Mouse (Mus musculus): ENCODE measurements around the gene C130032M10Rik.
"Not testable (repeated sequence)": the region's sequence is repeated elsewhere in the genome, so short reads cannot be mapped to it uniquely, and the experiment has no call there.

The C130032M10Rik gene

DNA sequence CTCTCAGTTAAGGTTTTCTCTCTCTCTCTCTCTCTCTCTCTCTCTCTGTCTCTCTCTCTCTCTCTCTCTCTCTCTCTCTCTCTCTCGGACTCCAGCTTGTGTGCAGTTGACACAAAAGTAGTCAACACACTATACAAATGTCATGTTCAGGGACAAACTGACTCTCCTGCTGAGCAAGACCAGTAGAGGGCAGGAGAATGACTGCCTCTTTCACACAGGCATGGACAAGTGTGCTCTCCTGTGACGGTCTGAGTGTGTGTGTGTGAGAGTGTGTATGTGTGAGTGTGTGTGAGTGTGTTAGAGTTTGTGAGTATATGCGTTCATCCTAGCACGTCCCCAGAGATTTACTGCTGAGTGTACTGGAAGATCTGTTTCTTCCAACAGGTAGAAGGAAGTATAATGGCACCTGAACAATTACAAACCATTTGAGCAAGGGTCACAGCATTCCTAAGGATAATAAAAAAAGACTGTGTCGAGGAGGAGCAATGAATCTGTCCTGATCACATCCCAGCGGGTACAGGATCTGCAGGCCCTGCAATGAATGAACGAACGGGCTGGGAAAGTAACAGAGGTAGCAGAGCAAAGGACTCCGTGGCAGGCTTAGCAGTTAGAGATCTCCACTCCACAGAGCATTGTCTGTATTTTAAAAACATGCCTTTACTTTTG, 3.4 kb downstream of the C130032M10Rik start:
- no peak for DNase-seq (ENCODE audit: low spot score)

DNA sequence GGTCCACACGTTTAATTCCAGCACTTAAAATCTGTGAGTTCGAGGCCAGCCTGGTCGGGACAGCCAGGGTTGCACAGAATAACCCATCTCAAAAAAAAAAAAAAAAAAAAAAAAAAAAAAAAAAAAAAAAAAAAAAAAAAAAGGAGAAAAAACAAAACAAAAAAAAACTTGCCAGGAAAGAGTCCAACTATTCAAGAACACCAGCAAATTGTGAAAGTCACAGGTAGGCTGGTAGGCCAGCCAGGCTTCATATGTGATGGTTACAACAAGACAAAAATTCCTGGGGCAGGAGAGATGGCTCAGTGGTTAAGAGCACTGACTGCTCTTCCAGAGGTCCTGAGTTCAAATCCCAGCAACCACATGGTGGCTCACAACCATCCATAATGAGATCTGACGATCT, 5.0 kb downstream of the C130032M10Rik start:
- DNase-seq (ENCODE audit: low spot score): not testable (repeated sequence)

DNA sequence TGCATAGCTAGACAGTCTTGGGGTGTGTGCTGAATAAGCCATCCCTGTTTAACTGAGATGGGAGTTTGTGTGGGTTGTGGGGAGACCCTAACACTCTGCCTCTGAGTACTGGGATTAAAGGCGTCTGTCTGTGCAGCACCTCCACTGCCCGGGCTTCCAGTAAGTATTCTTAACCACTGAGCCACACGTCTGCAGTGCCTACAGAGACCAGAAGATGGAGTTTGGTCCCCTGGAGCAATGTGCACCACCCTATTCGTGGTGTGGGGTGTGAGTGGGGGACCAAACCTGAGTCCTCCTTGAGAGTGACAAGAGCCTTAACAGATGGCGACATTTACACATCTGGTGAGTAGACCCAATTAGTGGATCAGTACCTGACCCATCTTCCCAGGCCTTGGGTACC, 6.5 kb downstream of the C130032M10Rik start:
- DNase-seq (ENCODE audit: low spot score): no peak

DNA sequence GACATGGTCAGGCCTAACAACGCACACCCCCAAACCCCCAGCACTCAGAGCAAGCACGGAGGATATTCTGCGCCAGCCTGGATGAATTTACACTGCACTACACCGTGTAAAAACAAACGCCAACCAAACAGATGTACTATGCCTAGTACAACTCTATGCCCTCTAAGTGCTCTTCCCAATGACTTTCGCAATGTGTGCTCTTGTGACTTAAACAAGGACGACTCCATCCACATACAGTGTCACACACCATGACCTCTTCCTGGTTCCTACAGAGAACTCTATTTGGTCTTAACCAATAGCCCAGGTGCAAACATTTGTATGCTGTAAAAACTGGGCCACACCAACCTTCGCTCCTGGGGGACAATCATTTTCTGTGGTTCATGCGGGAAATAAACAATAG, 7.0 kb downstream of the C130032M10Rik start:
- no peak for DNase-seq (ENCODE audit: low spot score)

DNA sequence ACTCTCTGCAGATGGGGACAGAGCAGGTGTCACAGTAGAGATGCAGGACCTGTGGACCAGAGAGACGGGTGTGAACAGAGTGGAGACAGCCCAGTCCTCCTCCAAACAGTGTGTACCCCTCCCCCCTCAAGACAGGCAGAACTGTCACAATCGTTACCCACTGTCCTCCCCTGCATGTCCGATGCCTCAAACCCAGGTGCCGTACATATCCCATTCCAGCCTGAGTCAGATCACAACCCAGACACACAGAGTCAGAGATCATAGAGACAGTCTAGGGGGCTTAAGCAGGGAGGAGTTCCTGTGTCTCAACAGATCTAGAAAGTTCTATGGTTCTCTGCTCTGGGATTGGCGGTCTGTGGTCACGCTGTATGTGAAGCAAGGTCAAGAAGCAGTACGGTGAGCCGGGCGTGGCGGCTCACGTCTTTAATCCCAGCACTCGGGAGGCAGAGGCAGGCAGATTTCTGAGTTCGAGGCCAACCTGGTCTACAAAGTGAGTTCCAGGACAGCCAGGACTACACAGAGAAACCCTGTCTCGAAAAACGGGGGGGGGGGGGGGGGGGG, 9.7 kb downstream of the C130032M10Rik start:
- DNase-seq (ENCODE audit: low spot score): no peak

DNA sequence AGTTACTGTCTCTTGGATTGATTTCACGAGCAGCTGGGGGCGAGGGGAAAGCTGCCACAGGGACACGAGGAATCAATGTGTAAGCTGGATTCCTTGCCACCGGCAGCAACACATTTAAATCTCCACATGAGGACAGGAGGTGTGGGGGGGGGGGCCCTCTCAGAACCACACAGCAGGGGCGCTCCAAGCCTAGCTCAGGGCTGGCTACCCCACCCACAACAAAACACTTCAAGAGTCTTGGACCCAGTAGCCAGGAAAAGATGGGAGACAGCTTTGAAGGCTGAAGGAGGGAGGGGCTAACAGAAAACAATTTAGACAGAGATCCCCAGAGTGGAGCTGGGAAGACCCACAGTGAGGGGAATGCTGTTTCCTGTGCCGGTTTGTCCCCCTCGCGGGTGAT, 10.4 kb downstream of the C130032M10Rik start:
- no peak for DNase-seq (ENCODE audit: low spot score)

DNA sequence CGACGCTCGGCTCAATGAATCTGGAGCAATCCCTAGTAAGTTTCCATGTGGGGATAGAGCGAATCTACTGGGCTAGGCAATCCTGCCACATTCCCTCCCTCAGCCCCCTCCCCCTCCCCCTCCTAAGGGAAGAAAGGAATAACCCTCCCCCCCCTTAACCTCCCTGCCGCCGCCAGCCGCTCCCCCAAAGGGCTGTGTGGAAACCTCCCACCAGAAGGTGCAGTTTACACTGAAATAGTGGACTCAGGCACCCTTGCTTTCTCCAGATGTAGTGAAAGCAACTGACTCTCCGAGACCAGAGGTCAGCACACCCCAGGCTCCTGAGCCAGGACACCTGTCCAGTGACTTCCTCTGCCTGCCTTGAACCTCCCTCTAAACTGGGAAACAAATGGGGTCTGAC, 11.1 kb downstream of the C130032M10Rik start:
- DNase-seq (ENCODE audit: low spot score): no peak

DNA sequence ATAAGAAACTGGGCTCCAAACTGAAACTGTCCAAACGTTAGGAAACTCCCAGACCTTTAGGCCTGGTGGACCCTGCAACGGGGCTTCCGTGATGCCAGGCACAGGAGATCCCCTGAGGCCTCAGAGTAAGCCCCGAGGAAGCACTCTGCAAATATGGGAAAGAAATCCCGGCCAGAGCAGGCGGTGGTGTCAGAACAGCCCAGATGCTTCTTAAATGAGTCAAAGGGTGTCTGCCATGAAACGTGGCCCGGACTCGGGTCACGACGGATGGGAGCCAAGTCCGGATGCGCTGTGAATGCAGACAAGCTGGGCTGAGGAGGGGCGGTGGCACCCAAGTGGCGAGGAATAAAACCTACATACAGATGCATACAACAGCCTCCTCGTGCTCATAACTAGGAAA, 11.6 kb downstream of the C130032M10Rik start:
- no peak for DNase-seq (ENCODE audit: low spot score)

DNA sequence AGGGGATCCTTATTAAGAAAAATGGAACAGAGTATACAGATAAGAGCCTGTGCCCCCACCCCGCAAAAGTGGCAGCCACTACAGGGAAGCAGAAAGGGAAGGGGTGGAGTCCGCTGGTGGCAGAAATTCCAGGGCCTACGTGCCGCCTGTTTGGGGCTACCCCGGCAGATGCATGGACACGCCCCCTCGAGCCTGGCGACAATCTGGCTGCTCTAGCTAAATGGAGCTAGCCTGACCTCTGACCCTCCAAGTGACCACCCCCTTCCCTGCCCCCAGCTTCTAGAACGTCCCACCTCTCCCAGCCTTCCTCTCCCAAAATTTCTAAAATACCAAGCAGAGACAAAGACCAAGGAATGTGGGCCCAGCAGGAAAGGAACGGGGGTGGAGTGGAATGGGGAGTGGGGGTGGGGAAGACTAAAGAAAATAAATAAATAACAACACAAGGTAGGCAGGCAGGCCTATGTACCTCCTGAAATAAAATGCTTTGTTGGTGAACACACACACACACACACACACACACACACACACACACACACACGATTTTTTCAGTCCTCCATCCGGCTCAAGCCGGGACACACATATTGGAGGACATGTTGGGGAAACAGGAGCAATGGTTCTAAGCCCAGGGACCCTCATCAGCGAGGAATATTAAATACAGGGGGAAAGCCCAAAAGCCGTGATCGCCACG, 12.6 kb downstream of the C130032M10Rik start:
- DNase-seq (ENCODE audit: low spot score): no peak

DNA sequence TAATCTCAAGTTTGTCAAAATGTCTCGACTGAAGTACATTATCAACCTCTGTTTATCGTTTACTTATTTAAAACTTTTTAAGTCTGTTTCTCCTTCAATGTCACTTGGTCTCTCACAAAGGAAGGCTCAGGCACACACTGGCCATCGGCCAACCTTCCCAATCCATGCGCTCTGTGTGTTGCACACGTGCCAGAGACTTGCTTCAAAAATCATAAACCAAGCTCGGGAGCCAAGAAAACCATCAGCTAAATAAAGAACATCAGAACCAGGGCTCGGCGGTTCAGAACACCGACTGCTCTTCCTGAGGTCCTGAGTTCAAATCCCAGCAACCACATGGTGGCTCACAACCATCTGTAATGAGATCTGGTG, 13.2 kb downstream of the C130032M10Rik start:
- no peak for DNase-seq (ENCODE audit: low spot score)

DNA sequence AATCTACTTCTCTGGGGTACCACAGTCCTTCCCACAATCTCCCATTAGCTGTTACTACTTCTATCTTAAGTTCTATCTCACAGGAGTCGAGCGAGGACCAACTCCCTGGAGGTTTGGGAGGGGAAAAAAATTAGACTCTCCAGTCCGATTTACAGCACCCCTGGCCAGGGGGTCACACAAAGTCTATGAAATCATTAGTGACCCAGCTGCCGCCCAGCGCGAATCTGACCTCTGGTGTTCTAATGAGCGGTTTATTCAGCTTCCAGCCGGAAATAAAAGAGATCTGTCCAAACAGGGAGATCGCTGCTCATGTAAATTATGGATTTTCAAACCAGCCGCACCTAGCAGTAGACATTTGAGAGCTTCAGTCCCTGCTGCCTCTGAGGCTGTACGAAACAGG, 15.8 kb downstream of the C130032M10Rik start:
- no peak for DNase-seq (ENCODE audit: low spot score)

DNA sequence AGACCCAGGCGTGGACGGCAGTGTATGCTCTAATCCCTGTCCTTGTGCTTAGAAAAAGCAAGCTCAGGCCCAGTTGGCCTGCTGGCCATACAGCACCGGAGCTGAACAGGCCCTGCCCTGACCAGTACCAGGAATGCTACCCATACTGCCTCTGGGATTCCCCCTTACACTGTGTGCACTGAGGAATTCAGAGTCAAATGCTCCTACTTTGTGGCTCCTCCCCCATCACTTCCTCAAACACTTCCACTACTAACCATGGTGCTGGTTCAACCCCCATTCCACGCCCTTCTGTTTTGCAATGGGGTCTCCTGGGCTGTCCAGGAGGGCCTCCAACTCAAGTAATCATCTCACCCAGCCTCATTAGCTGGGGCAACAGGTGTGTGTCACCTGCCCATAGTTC, 18.4 kb downstream of the C130032M10Rik start:
- no peak for DNase-seq (ENCODE audit: low spot score)

DNA sequence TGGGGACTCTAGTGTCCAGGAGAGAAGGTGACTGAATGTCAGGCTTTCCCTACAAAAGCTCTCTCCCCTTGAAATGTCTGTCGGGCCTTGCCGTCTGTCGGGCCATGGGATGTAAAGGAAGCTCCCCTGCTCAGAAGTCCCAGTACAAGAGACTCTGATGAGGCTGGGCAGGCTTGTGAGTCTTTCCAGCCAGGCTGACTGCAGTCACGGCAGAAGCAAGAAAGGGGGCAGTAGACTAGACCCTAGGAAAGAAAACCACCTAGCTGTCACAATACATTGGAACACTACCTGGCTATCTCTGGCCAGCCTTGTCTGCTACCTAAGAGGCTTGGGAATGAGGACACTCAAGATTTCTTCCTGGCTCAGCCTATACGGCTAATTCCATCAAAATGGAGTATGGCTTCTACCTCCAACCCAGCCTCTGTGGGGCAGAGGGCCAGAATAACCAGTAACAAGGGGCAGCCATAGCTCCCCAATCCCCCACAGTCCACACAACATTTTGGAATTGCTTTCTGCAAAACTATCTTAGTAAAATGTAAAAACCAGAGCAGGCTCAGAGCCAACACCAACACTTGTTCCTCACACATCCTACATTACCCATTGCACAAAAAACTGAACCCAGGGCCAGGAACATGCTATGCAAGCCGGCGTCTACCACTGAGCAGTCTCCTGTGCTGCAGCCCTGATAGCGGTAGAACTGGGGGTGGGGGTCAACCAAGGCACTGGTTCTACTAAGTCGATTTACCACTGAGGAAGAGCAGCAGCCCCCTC, 19.4 kb downstream of the C130032M10Rik start:
- DNase-seq (ENCODE audit: low spot score): no peak

DNA sequence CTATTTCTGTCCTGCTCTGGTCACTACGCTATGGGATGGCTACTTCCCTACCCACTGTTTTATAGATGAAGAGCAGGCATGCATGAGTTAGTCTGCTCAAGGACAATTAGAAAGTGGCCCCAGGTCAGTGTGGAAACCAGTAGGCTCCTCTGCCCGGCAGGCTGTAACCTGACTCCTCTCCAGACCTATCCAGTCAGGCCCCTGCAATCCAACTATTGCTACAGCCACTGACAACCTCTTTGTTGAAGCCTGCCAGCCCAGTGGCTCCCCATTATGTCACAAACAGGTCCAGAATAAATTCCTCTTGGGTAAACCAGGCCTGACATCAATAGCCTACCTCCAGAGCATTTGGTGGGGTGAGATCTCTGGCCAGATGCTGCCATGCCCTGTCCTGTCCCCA, 21.1 kb downstream of the C130032M10Rik start:
- no peak for DNase-seq (ENCODE audit: low spot score)

DNA sequence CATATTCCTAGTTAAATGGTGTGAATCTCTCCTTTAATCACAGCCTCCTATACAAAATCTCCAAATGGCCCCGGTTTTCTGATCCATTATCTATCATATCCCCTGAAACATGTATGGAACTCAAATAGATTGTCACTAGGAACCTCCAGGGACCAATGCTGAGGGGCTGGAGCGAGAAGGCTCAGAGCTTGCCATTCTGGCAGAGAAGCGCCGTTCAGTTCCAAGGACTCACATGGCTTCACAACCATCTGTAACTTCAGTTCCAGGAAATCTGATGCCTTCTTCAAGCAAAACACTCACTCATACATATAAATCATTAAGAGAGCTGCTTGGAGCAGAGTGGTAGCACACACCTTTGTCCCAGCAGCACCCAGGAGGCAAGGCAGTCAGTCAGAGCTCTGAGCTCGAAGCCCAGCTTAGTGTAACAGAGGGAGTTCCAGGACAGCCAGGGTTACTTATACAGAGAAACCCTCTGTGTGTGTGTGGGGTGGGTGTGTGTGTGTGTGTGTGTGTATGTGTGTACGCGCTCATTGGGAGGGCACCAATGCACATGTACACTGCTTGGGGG, 23.6 kb downstream of the C130032M10Rik start:
- no peak for DNase-seq (ENCODE audit: low spot score)

DNA sequence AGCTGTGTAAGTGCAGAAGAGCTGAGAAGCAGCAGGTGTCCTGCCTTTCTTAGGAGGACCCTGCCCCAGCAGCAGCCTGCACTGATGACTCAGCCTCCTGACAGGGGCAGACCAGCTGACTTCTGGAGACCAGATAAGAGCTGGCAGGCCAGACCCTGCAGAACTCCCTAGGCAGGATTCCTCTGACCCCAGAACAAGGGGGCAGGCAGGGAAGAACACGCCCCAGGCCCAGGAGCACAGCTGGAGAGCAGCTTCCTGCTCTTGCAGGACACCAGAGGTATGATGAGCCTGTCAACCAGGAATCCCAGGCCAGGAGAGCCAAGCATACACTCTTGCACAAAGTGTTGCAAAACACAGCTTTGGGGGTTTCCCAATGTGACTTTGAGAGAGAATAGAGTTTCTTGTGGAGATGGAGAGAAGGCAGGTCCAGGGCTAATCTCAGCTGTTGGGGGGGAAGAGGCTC, 25.8 kb downstream of the C130032M10Rik start:
- DNase-seq (ENCODE audit: low spot score): peak; percentile 4

DNA sequence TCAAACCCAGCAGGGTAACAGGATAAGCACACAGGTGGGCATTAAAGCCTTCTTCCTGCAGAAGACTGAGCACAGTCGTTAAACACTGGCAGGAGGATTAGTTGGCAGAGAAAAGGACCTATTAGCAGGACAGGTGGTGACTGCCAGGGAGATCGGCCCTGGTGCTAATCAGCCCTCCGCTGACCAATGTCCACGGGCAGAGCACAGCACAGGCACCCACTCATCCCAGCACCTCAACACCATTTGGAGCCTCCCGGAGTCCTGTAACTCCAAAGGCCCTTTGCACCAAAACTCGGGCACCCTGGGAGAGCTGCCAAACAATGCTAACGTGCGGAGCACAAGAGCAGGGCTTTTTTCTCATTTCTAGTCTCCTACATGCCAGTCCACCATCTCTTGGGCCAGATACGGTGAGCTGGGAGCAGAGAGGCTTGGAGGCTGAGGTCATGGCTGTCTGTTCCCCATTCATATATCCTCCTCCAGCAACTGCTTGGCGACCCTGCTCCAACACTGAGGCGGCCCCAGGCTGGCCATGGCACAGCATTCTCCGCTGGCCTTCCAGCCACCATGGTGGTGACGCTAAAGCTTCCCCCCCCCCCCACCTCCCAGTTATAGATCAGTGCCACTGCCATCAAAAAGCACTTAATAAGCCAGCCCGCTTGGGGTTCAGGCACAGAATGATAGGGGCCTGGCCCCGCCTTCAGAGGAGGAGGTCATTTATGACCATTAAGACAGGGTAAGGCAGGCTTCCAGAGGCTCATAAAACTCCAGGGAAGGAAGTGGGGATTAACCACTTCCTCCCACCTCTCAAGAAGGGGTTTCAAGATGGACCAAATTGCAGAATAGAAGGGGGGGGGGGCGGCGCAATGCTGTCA, 28.6 kb downstream of the C130032M10Rik start:
- no peak for DNase-seq (ENCODE audit: low spot score)

DNA sequence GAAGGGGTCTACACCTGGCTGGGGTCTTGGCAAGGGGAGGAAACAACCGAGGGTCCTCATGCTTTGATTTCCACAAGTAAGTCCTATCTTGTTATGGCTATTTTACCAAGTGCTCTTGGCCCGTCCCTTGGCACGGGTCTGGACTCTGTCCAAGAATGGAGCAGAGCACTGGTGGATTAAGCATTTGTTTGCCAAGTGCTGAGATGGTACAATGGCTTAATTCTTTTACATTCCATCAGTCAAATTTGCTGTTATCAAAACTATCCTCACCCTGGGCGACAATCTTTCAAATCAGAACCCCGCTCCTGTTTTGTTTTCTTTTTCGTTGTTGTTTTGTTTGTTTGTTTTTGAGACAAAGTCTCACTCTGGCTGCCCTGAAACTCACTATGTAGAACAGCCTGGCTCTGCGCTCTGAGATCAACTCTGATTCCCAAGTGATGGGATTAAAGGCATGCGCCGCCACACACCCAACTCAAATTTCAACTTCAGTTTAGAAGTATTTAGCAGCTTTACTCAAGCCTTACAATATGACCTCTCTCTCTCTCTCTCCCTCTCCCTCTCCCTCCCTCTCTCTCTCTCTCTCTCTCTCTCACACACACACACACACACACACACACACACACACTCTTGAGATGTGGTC, 29.4 kb downstream of the C130032M10Rik start:
- DNase-seq (ENCODE audit: low spot score): no peak

DNA sequence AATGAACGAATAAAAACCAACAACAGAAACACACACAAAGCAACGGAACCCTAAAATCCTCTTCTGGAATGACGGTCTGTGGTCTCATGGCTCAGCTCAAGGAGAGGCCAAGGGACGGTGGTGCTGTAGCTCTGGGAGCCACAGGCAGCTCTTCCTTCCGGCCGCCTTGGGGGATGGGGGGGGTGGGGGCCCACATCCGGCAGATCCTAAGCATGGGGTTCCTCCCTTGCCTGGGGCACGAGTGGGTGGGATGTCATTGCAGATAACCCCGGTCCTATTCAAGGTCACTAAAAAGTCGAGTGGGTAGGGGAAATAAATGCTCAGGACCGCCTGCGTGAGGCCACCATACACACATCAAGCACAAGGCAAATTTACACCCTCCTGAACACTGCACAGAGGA, 31.3 kb downstream of the C130032M10Rik start:
- DNase-seq (ENCODE audit: low spot score): no peak

DNA sequence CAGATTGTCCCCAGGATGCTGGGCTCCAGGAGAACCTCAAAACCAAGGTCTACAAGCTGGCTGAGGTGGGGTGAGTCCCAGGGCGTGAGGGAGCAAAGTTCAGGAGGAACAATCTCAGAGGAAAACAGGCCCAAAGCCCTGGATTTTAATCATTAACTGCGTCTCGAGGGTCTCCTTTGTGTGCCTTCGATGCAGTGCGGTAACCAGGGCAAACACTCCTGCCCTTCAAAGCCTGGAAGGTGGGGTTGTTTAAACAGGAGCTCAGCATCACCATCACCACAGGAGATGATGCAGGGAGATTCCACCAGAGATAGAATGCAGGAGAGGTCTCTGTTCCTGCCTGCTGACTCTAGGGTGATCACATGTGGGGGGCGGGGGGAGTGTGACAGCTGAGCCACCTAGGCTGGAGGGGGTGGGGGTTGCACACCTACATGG, 32.2 kb downstream of the C130032M10Rik start:
- DNase-seq (ENCODE audit: low spot score): no peak

DNA sequence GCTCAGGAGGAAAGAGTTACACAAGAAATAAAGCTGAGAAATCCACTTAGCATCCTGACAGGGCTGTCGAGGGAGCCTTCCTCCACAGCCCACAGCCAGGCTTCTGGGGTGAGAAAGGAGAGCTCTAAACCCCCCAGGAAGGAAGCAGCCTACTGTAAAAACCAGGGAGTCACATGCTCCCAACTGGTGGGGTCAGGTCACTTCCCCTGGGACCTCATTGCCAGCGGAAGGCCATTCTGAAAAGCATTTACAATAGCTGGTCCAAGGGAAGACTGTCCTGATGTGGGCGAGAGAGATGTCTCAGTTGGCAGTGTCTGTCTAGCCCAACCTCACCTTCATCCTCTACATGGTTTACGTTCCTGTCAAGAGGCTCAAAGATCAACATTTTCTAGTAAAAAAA, 33.0 kb downstream of the C130032M10Rik start:
- no peak for DNase-seq (ENCODE audit: low spot score)

Measured in ovary, adult 18-20 months (tissue).